Mouse (Mus musculus) neural tube, embryonic 10.5 days (tissue): Measurements from ENCODE around the gene Hscb.
"Not testable (repeated sequence)": the region's sequence is repeated elsewhere in the genome, so short reads cannot be mapped to it uniquely, and the experiment has no call there.

ENCODE experiments used
- DNase-seq: peaks from one replicate; pipeline ENCODE4 v3.0.0-alpha.2; 2017; ENCODE audit warnings: low spot score; ENCODE audit errors: extremely low spot score

Hscb gene

DNA sequence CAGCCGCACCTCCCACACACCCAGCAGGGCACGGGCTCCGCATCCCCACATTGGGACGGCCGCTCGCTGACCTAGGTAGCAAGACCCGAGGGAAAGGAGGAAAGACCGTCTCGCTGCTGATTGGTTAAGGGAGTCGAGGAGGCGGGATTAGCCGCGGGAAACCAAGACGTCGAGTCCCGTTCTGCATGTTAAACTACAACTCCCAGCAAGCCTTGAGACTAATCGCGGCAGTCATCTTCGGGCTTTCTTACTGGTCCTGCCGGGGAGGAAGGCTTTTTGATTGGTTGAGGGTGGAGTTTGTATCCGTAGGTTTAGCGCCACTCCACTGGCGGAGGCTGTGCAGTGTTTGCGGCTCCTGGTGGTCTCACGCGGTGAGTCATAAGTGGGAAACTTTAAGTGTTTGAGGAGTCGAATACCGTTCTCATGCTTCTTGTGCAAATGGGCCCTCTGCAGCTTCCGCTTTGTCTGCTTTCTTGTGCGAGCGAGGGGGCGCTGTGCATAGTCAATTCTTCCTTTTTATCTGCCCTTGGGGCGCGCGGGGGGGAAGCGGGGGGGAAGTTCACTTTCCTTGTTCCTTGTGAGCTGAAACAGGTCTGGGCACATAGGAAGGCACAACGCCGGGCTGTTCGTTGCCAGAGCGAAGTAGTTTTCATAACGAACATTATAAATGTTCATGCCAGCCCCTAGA is at the start of gene Hscb, which contains the start of gene Chek2:
TSS of gene Hscb (minus strand) at position 100 of the 688 bp plus-strand sequence.
TSS of gene Chek2 (plus strand) at position 302 of the 688 bp plus-strand sequence.
- DNase-seq, result peak; percentile 95

DNA sequence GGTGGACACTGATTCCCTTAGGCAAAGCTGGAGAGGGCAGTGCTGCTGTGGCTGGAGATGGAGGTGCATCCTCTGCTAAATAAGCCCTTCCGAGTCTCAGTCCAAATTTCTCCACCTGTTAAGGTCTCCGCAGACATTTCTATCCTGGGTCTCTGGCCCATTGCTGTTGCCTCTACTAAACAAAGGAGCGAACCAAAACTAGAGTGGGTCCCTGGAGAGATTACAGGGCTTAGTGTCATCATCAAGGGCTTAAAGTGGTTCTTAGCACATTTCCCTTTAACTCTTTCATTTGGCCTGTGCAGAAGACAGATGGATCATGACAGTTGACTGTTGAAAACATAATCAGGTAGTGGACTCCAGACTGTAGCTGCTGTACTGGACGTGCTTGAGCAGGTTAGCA is 49.0 kb upstream of the Hscb start:
- DNase-seq, result no peak

DNA sequence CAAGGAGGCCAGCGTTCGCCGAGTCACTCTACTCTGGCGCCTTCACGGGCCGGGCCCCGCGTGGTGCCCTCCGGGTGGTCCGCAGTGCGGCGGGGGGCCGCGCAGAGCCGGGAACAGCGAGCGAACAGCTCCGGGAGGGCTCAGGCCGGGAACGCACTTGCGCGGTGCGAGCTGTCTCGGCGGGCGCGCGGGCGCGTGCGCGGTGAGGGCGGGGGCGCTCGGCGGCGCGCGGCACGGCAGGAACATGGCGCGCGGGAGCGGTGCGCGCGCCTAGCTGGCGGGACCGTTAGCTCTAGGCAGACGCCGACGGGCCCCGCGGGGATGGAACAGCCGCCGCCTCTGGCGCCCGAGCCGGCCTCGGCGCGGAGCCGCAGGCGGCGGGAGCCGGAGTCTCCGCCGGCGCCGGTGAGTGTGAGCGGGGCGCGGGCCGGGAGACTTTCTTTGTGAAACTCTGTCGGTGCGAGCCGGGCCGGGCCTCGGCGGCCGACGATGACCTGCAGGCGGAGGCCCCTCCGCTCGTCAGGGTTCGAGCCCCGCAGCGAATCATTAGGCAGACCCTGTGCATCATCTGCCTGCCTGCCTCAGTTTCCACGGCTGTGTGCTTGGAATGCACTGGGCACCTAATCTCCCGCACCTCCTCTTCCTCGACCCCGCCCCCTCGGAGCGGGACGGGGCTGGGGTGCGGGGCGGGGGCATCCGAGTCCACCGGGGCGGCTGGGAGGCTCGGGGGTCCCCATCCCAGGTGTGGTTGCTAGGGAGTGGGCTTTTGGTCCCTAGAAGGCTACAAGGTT is 40.2 kb upstream of the Hscb start, which contains the start of gene Ttc28:
TSS of gene Ttc28 (plus strand) at position 220 of the 791 bp plus-strand sequence.
- DNase-seq, result peak; percentile 96

DNA sequence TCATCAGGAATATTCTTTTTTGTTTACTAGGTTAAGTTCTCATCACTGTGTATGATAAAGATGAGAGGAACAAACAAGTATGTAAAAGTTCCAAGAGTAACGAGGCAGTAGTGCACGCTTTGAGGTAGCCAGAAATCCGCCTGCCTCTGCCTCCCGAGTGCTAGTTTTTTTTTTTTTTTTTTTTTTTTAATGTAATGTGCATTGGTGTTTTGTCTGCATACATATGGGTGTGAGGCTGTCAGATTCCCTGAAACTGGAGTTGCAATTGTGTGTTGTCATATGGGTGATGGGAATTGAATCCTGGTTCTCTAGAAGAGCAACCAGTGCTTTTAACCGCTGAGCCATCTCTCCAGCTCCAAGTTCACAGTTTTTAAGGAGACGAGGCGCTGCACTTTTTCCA is 39.5 kb upstream of the Hscb start:
- no peak for DNase-seq

DNA sequence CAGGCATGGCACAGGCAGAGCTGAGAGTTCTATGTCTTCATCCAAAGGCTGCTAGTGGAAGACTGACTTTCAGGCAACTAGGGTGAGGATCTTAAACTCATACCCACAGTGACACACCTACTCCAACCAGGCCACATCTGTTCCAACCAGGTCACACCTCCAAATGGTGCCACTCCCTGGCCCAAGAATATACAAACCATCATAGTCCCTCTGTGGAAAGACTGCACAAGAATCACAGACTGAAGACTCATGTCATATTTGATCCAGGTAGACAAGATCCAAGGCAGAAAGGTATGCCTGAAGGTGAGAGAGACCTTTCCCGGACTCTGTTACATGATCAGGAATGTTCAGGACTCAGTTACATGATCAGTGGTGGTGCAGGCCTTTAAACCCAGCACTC is 38.9 kb upstream of the Hscb start:
- not testable (repeated sequence) for DNase-seq

DNA sequence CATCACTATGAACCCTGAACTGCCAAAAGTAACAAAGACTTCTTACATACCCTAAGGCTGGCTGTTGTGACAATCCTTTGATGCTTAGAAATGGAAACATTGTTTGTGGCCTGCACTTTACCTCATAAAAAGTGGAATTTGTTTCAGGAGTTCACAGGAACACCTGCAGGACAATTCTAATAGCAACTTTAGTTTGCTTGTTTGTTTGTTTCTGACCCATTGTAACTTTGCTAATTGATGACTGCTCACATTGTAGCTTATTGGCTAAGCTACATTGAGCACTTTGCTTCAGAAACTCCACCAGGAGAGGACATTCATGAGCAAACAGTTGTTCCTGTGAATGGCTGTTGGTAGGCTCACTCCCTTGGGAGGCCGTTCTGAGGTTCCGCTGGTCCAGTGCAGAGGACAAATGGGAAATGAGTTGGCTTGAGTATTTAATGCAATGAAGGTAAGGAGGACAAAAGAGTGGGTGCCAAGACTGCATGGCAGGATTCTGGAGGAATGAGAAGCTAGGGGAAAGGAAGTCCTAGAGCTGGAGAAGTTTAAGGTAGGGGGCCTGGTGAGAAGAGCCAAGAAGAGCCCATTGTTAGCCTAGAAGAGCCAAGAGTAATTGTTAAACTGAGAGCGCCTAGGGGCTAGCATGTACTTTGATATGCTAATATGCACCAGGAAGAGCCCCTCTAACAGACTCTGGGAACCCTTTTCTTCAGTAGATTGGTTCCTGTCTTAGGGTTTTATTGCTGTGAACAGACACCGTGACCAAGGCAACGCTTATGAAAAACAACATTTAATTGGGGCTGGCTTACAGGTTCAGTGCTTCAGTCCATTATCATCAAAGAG is 38.3 kb upstream of the Hscb start:
- DNase-seq, result no peak

DNA sequence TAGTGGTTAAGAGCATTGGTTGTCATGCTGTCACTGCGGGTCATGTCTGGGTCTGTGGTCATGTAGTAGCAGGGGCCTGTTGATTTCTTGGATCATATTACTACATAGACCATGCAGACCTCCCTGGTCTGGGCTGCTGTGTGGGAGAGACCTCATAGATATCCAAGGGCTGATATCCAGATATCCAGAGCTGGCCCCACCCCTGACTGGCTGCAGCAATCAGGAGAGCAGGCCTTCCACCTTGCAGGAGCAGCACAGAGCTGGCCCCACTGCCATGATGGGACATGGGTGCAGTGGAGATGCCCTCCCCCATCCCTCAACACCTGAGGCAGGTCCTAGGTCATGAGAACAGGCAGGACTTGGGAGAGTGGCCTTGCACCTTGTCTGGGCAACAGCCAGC is 35.7 kb upstream of the Hscb start:
- DNase-seq, result no peak

DNA sequence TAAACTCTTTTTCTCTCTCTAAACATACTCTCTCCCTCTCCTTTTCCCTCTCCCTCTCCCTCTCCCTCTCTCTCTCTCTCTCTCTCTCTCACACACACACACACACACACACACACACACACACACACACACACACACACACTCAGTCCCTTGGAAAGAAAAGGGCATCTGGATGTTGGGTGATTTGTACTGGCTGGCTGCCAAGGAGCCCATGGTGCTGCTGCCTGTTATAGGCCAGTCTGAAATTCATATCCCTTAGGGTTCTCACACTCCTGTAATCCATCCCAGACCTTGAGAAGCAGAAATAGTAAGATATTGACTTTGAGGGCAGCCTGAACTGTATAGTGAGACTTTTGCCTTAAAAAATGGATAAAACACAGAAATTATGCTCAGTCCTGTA is 35.1 kb upstream of the Hscb start:
- DNase-seq, result no peak

DNA sequence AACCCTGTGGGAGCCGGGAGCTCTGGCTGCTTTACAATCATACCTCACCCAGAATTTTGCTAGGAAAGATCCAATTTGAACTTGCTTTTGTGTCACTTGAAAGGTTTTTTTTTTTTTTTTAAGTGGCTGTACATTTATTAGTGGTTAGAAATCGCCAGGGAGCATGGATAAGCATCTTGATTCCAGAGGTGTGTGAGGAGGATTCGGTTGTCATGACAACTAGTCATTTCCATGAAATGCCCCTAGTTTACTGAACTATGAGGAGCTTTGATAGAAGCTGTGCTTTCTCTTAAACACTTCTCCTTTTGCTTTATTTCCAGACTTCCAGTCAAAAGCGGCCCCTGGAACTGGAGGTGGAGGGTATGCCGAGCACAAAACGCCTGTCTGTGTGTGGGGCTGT is 33.6 kb upstream of the Hscb start:
- DNase-seq, result no peak

DNA sequence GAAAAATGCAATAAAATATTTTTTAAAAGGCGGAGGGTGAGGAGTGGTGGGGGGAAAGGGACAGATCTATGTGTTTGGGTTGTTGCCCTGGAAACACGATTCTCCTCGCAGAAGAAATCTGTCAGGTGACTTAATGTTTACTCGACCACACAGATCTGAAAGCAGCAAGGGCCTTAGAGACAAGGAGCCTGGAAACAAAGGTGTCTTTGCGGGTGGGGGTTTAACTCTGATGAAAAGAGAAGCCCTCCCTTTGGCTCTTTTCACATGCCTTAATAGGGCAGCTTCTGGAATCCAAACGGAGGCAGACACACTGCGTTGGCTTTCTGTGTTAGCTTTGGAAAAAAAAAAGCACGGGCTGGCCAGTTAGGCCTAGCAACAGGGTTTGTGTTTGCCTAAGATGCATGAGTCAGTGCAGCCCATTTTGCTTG is 29.7 kb upstream of the Hscb start:
- DNase-seq, result no peak

DNA sequence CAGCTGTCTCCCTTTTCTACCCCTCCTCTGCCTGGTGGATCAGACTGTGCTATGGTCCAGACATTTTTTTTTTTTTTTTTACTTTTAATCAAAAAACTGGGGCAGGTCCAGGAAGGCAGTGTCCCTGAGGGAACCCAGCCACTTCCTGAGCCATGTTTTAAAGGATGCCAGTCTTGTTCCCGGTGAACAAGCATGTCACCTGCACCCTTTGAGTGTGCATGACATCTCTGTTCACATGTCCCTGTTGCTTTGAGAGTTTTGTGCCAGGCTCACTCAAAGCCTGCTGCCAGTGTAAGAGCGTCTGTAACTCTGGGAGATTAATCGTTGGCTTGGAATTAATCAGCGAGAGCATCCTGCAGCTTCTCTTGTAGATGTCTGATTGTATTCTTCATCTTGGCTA is 28.9 kb upstream of the Hscb start:
- DNase-seq, result no peak

DNA sequence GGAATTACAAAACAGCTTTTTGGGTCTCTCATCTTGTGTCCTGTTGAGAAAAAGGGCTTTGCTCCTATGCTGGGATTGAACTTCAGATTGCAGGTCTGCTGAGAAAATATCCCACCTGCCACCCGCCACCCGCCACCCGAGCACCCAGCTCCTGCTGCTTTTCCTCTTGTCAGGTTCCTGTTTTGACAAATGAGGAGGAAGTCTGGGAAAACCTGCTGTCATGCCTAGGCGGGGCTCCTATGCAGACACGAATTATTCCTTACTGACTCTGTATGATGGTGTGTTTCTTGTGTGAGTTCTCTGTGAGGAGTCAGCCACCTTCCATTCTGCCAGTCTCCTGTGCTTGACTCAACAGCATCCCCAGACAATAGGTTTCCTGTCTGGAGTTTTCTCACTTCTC is 20.9 kb upstream of the Hscb start:
- DNase-seq, result no peak

DNA sequence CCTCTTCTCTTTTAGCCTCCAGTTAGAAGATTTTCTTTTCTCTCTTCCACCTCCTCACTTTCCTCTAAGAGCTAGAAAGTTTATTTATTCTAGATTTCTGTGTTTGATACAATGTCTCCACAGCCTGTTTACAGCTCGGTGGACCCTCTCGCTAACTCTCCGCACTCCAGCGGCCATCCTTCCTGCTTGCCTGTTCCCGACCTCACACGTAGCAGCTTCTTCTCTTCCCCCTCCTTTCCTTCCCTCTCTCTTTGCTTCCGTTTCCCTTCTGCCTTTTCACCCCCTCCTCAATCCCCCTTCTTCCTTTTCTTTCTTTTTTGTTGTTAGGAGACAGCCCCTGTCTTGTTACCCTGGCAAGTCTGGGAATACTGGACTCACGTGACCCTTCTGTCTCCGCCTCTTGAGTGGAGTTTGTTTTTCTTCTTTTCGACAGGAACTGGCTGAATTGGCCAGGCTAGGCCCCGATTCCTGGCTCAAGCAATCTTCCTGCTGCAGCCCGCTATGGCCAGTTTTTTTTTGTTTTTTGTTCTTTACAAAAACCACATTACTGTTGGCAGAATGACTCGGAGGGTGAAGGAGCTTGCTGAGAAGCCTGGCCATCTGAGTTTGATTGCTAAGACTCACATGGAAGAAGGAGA is 19.6 kb upstream of the Hscb start:
- DNase-seq, result no peak

DNA sequence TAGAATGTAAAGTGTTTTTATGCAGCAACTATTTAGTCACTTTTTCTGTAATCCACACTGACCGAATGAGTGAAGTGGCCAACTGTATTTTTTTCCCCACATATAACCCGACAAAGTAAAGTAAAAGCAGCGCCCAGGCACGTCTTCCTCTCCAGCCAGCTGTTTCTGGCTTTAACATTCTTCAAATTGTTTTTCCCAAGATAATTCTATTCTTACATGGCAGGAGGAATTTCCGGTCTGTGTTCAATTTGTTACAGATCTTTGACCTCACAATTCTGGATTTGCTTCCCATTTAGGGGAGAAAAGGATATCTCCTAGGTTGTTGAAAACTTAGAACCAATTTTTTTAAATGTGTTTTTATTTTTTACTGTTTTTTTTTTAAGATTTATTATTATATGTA is 17.5 kb upstream of the Hscb start:
- no peak for DNase-seq

DNA sequence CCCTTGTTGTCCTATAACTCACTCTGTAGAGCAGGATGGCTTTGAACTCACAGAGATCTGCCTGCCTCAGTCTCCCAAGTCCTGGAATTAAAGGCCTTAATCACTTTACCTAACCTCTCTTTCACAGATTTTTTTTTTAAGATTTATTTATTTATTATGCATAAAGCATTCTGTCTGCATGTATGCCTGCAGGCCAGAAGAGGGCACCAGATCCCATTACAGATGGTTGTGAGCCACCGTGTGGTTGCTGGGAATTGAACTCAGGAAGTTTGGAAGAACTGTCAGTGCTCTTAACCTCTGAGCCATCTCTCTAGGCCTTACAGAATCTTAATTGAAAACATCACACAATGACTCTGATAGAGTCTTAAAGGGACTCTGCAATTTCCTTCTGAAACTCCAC is 13.4 kb upstream of the Hscb start:
- no peak for DNase-seq

DNA sequence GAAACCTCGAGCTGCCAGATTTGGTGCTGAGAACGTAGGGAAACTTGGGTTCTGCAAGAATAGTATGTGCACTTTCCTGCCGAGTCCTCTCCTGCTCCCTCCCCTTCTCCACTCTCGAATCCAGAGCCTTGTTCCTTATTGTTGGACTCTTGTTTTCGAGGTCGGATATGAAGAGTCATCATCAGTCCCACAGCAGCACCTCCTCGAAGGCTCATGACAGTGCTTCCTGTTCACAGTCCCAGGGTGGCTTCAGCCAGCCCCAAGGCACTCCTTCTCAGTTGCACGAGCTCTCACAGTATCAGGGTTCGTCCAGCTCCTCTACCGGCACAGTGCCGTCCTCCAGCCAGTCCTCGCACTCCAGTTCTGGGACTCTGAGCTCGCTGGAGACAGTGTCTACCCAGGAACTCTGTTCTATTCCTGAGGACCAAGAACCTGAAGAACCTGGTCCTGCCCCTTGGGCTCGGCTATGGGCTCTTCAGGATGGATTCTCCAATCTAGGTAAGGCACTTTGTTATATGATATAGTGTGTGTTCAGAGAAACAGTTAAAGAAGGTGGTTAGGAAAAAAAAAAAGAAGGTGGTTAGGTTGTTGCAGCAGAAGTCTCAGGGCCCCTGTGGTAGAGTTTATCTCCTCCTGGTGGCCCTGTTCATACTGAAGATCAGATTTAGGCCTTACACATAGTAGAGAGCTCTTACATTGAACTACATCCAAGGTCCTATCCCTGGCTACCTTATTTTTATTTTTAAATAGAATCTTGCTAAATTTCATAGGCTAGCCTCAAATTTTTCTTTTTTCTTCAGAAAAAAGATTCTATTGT is 1.7 kb upstream of the Hscb start:
- DNase-seq, result no peak

DNA sequence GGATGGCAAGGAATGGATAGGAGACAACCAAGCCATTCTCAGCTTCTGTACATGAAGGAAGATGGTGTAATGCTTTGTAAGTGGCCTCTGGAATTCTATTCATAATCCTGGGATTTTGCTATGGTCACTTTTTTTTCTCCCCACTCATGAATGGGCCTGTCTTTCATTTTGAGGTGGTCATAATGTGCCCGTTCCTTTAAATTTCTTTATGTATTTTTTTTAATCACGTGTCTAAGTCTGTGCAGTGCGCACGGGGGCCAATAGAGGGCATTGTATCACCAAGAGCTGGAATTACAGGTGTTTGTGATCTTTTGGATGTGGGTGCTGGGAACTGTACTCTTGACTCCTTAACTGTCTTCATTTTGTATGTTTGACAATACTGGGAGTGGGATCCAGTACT is 888 bp upstream of the Hscb start:
- DNase-seq, result peak; percentile 26

DNA sequence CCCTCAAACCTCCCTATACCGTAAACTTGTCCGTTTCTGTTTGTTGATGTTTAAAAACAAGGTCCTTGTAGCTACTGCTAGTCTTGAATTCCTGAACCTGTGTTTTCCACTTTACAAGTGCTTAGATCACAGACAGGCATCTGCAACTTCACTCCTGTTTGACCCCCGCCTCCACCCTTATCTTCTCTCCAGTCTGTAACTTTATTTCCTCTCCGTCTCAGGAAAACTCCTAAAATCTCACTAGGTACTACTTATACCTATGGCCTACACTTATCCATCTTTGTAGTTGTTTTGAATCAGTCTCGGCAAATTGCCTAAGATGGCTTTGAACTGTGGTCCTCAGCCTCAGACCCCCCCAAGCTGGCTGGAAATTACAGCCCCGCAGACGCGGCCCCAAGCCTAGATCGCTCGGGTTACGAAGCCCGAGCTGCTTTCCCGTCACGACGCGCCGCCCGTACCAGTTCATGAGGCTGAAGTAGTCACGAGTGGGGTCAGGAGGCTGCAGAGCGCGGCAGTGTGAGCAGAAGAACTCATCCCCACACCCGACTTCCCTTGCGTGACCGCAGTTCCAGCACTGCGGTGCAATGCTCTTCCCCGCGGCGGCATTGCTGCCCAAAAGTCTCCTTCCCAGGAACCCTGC is 419 bp downstream of the Hscb start:
- no peak for DNase-seq

DNA sequence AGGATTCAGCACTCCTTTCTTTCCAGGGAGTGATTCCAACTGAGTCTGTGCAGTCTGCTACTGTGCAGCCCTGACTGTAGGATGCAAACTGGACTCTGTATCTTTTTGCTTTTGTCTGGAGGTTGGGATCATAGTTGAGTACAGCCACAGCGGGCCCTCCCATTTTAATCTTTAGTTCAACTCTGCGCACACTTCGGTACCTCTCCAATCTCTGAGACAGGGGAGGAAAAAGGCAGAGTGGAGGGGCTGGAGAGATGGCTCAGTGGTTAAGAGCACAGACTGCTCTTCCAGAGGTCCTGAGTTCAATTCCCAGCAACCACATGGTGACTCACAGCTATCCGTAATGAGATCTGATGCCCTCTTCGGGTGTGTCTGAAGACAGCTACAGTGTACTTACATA is 1.6 kb downstream of the Hscb start:
- not testable (repeated sequence) for DNase-seq

DNA sequence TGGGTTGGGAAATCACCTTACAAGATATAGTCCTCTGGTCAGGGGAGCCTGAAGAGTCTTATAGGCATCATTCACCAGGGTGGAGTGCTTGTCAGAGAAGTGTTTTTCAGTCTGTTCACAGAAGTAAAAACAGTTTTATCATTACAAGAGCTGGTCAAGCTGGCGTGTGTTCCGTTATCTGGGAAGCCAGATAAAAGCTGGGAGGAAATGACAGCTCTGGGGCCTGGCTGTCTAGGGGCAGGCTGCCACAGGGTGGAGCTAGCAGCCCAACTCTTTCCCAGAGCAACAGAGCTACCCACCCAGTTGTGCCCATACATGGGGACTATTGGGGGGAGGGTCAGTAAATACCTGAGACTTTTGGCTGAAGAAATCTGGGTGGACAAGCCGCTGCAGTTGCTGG is 3.6 kb downstream of the Hscb start:
- DNase-seq, result peak; percentile 31
